Mouse (Mus musculus): Measurements from ENCODE around the gene Mier2.

- TF ChIP-seq USF1 (IDR thresholded peaks at IDR 0.05; ENCODE audit: low read depth, low read length) (no peak), ELF1 (IDR thresholded peaks at IDR 0.05; ENCODE audit: low read depth, low read length) (no peak), TCF12 (IDR thresholded peaks at IDR 0.05; ENCODE audit: low read depth, low read length) (no peak), CHD2 (IDR thresholded peaks at IDR 0.05; ENCODE audit: low read length) (no peak), ETS1 (conservative IDR thresholded peaks at IDR 0.05; ENCODE audit: low read depth, low read length) (no peak), MAX (IDR thresholded peaks at IDR 0.05; ENCODE audit: low read length) (no peak), CTCF (conservative IDR thresholded peaks at IDR 0.05 in 1 of 2, IDR thresholded peaks at IDR 0.05 in 1 of 2; ENCODE audit: low read depth in 2 of 2, low read length in 2 of 2) (no peak), RAD21 (IDR thresholded peaks at IDR 0.05; ENCODE audit: low read depth, low read length) (no peak), EP300 (IDR thresholded peaks at IDR 0.05; ENCODE audit: low read length) (no peak), MYC (IDR thresholded peaks at IDR 0.05; ENCODE audit: low read depth, low read length) (no peak), NELFE (IDR thresholded peaks at IDR 0.05; ENCODE audit: low read depth, low read length) (no peak)
These were observed 30.7 kb upstream of the Mier2 start for GRCm38 (mm10) chr10:79585723-79586122.
